7 mouse cellular contexts compared by ENCODE assay signal in the genomic region with DNA sequence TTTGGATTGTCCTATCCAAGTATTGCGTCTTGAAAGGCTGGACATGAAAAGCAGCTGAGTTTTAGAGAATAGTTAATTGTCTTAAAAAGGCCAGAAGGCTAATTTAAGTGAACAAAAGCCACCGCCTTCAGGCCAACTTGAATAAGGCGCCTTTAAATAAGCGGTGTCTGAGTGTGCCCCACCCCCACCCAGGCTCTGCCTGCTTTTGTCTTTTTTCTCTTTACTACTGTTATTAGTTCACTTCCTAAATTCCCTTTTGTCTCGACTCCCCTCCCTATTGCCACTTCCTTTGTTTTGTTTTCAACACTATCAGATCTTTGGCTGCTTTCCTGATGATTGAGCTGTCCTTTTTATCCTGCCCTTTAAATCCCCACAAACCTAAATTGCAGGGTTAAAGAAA. TPM values are rescaled to one million over a fixed set of nuclear protein-coding genes. Genes with fewer than 3 reads are reported as not detected.
DNase-seq lines count a peak whose midpoint lies in the region; TF ChIP-seq lines count a peak whose summit lies in the region.

No protein-coding gene starts in this region.

- no peaks in the 10 kb centered on the region for H3K9me3 ChIP-seq in erythroblast, embryonic 14.5 days (ENCODE audit: control insufficient read depth, low read length)

- peak overlapping the region; percentile 87; the same call in 1 of the 2 replicates for H3K27ac ChIP-seq in small intestine, adult 2 months (ENCODE audit: insufficient read depth, low read depth, low read length)

- peak; percentile 63 for DNase-seq in ES-CJ7 (ENCODE audit: low read depth, low spot score)
- peak; percentile 58 for DNase-seq in adrenal gland, postnatal 14 days
- peak; percentile 53 to 61 for DNase-seq in heart, postnatal 14 days
- DNase-seq in kidney, postnatal 25 days, result peak; percentile 64 to 67
- peak; percentile 85 for DNase-seq in lung, postnatal 36 days

- H3K36me3 ChIP-seq in erythroblast, embryonic 14.5 days (ENCODE audit: control insufficient read depth), result no peaks in the 10 kb centered on the region
- no peaks in the 10 kb centered on the region for H3K36me3 ChIP-seq in small intestine, adult 2 months (ENCODE audit: control insufficient read depth, insufficient read depth, low read length)

- H3K4me1 ChIP-seq in erythroblast, embryonic 14.5 days (ENCODE audit: control insufficient read depth), result peaks cover 33% of the 10 kb centered on the region
- H3K4me1 ChIP-seq in small intestine, adult 2 months (ENCODE audit: control insufficient read depth, insufficient read depth, insufficient read length, low read length), result no peaks in the 10 kb centered on the region

- intact Hi-C loops in heart, postnatal 14 days (cut with DNase I), result loop anchor here (5.0 kb wide), 1 partner anchor 448 kb away; a partner anchor contains a TSS

- 11% methylated on average over 5 of the region's 5 CpGs for WGBS in small intestine, adult 2 months

- no peaks in the 10 kb centered on the region for H3K27me3 ChIP-seq in erythroblast, embryonic 14.5 days (ENCODE audit: control insufficient read depth)
- no peaks in the 10 kb centered on the region for H3K27me3 ChIP-seq in small intestine, adult 2 months (ENCODE audit: control insufficient read depth, insufficient read depth, low read length)

- H3K4me3 ChIP-seq in erythroblast, embryonic 14.5 days (replicated peaks), result peak overlapping the region; percentile 94
- no peak overlapping the region for H3K4me3 ChIP-seq in small intestine, adult 2 months (ENCODE audit: low read depth, low read length)

- no peak for TF ChIP-seq POLR2A in small intestine, adult 2 months (IDR thresholded peaks at IDR 0.05; ENCODE audit: low read depth, low read length)

- TF ChIP-seq CTCF in small intestine, adult 2 months (IDR thresholded peaks at IDR 0.05; ENCODE audit: extremely low read depth, insufficient read length, insufficient replicate concordance, low read depth, low read length), result no peak; the same call in 1 of the 2 replicates

RNA-seq across cellular contexts. Expression of a gene that starts 17.3 kb away (rescaled TPM):
- 91.4 and 116 TPM in 2 replicates for total RNA-seq in adrenal gland, postnatal 14 days (2021)
- 5.6 and 6.3 TPM in 2 replicates for polyA plus RNA-seq in erythroblast, embryonic 14.5 days (2012)
- 10 to 100 TPM; 33.6 TPM for total RNA-seq in heart, postnatal 14 days (2021)
- polyA plus RNA-seq in small intestine, adult 2 months (2012; rRNA removed), result 46.7 and 64.3 TPM in 2 replicates
